Mouse (Mus musculus): Measurements from ENCODE around the gene Tbc1d13. TPM values are rescaled to one million over a fixed set of nuclear protein-coding genes. Genes with fewer than 3 reads are reported as not detected.
A peak's percentile ranks its signal among the peaks of the same experiment; 100 is the strongest.

Gene Tbc1d13
- polyA plus RNA-seq, 1 experiment from 2014 or later = 13.3 TPM

GRCm38 (mm10) chr2:30164340-30164932 lies 30.9 kb downstream of the Tbc1d13 start:
- DNase-seq (ENCODE audit: low spot score, missing footprints) (no peak), ATAC-seq (ENCODE audit: low FRiP score) (no peak)
- Histone ChIP-seq H3K36me3 (ENCODE audit: control insufficient read depth, insufficient read depth, low read length) (no peaks in the 10 kb centered on the region), H3K9ac (ENCODE audit: low read length) (no peak overlapping the region), H3K4me1 (ENCODE audit: control insufficient read depth, insufficient read depth, low read length) (no peaks in the 10 kb centered on the region), H3K9me3 (ENCODE audit: control insufficient read depth, low read length) (peaks cover 6% of the 10 kb centered on the region; the same call in 1 of the 2 replicates), H3K27ac (ENCODE audit: low read depth, low read length) (no peak overlapping the region), H3K27me3 (ENCODE audit: control insufficient read depth, insufficient read depth, low read length) (no peaks in the 10 kb centered on the region), H3K4me2 (no peak overlapping the region), H3K4me3 (ENCODE audit: low read depth, low read length) (no peak overlapping the region)
- 67% methylated on average over 9 of the region's 9 CpGs for WGBS

- WGBS = 59% methylated on average over 4 of the region's 4 CpGs
- Histone ChIP-seq H3K4me3 (ENCODE audit: low read depth, low read length) (no peak overlapping the region), H3K4me2 (no peak overlapping the region), H3K27ac (ENCODE audit: low read depth, low read length) (no peak overlapping the region), H3K4me1 (ENCODE audit: control insufficient read depth, insufficient read depth, low read length) (no peaks in the 10 kb centered on the region), H3K9ac (ENCODE audit: low read length) (no peak overlapping the region), H3K36me3 (ENCODE audit: control insufficient read depth, insufficient read depth, low read length) (no peaks in the 10 kb centered on the region), H3K9me3 (ENCODE audit: control insufficient read depth, low read length) (peaks cover 6% of the 10 kb centered on the region; the same call in 1 of the 2 replicates), H3K27me3 (ENCODE audit: control insufficient read depth, insufficient read depth, low read length) (no peaks in the 10 kb centered on the region)
- ATAC-seq (ENCODE audit: low FRiP score) (no peak), DNase-seq (ENCODE audit: low spot score, missing footprints) (peak; percentile 90)
Measured at GRCm38 (mm10) chr2:30166677-30167076, 33.1 kb downstream of the Tbc1d13 start.

GRCm38 (mm10) chr2:30171371-30171996 lies 37.9 kb downstream of the Tbc1d13 start, which contains the start of gene Endog:
Gene Endog (plus strand): TSS chr2:30171493.
- Histone ChIP-seq H3K9me3 (ENCODE audit: control insufficient read depth, low read length) (peaks cover 6% of the 10 kb centered on the region; the same call in 1 of the 2 replicates), H3K27me3 (ENCODE audit: control insufficient read depth, insufficient read depth, low read length) (no peaks in the 10 kb centered on the region), H3K9ac (ENCODE audit: low read length) (peak within 1 kb of the TSS; percentile 69), H3K36me3 (ENCODE audit: control insufficient read depth, insufficient read depth, low read length) (peaks cover 20% of the 10 kb centered on the region), H3K4me2 (peak within 1 kb of the TSS; percentile 91), H3K4me3 (ENCODE audit: low read depth, low read length) (peak within 1 kb of the TSS; percentile 68), H3K27ac (ENCODE audit: low read depth, low read length) (peak within 1 kb of the TSS; percentile 79), H3K4me1 (ENCODE audit: control insufficient read depth, insufficient read depth, low read length) (peaks cover 5% of the 10 kb centered on the region)
- ATAC-seq (ENCODE audit: low FRiP score) = peak; percentile 96
- peak; percentile 96 for DNase-seq (ENCODE audit: low spot score, missing footprints)
- under 1% methylated on average over 75 of the region's 75 CpGs for WGBS

- DNase-seq (ENCODE audit: low spot score, missing footprints) = peak; percentile 89
- ATAC-seq (ENCODE audit: low FRiP score) = no peak; the same call in none of the 2 replicates
- H3K36me3 ChIP-seq (ENCODE audit: control insufficient read depth, insufficient read depth, low read length) = peaks cover 22% of the 10 kb centered on the region
- peak overlapping the region; percentile 68 for H3K4me3 ChIP-seq (ENCODE audit: low read depth, low read length)
- H3K9me3 ChIP-seq (ENCODE audit: control insufficient read depth, low read length) = peaks cover 2% of the 10 kb centered on the region; the same call in 1 of the 2 replicates
- peaks cover 5% of the 10 kb centered on the region for H3K4me1 ChIP-seq (ENCODE audit: control insufficient read depth, insufficient read depth, low read length)
- peak overlapping the region; percentile 79 for H3K27ac ChIP-seq (ENCODE audit: low read depth, low read length)
- H3K4me2 ChIP-seq = peak overlapping the region; percentile 91
- no peaks in the 10 kb centered on the region for H3K27me3 ChIP-seq (ENCODE audit: control insufficient read depth, insufficient read depth, low read length)
- WGBS = 3% methylated on average over 19 of the region's 19 CpGs
- H3K9ac ChIP-seq (ENCODE audit: low read length) = peak overlapping the region; percentile 69
Measured at GRCm38 (mm10) chr2:30171997-30172382, 38.4 kb downstream of the Tbc1d13 start.

- no peaks in the 10 kb centered on the region for H3K27me3 ChIP-seq (ENCODE audit: control insufficient read depth, insufficient read depth, low read length)
- H3K9ac ChIP-seq (ENCODE audit: low read length) = no peak overlapping the region
- no peak for ATAC-seq (ENCODE audit: low FRiP score)
- DNase-seq (ENCODE audit: low spot score, missing footprints) = no peak
- peaks cover 22% of the 10 kb centered on the region for H3K36me3 ChIP-seq (ENCODE audit: control insufficient read depth, insufficient read depth, low read length)
- H3K27ac ChIP-seq (ENCODE audit: low read depth, low read length) = no peak overlapping the region
- H3K4me1 ChIP-seq (ENCODE audit: control insufficient read depth, insufficient read depth, low read length) = peaks cover 11% of the 10 kb centered on the region
- 96% methylated on average over 20 of the region's 20 CpGs for WGBS
- no peak overlapping the region for H3K4me2 ChIP-seq
- no peaks in the 10 kb centered on the region for H3K9me3 ChIP-seq (ENCODE audit: control insufficient read depth, low read length)
- H3K4me3 ChIP-seq (ENCODE audit: low read depth, low read length) = no peak overlapping the region
Measured at GRCm38 (mm10) chr2:30173541-30174240, 40.1 kb downstream of the Tbc1d13 start.

GRCm38 (mm10) chr2:30175897-30176296 lies 42.4 kb downstream of the Tbc1d13 start:
- 85% methylated on average over 8 of the region's 8 CpGs for WGBS
- Histone ChIP-seq H3K9me3 (ENCODE audit: control insufficient read depth, low read length) (no peaks in the 10 kb centered on the region), H3K4me3 (ENCODE audit: low read depth, low read length) (no peak overlapping the region), H3K27ac (ENCODE audit: low read depth, low read length) (no peak overlapping the region), H3K4me1 (ENCODE audit: control insufficient read depth, insufficient read depth, low read length) (peaks cover 11% of the 10 kb centered on the region), H3K9ac (ENCODE audit: low read length) (no peak overlapping the region), H3K4me2 (no peak overlapping the region), H3K36me3 (ENCODE audit: control insufficient read depth, insufficient read depth, low read length) (peaks cover 22% of the 10 kb centered on the region), H3K27me3 (ENCODE audit: control insufficient read depth, insufficient read depth, low read length) (no peaks in the 10 kb centered on the region)
- DNase-seq (ENCODE audit: low spot score, missing footprints) (no peak), ATAC-seq (ENCODE audit: low FRiP score) (no peak)

- H3K27ac ChIP-seq (ENCODE audit: low read depth, low read length) = no peak overlapping the region
- H3K27me3 ChIP-seq (ENCODE audit: control insufficient read depth, insufficient read depth, low read length) = no peaks in the 10 kb centered on the region
- H3K36me3 ChIP-seq (ENCODE audit: control insufficient read depth, insufficient read depth, low read length) = peaks cover 22% of the 10 kb centered on the region
- no peak overlapping the region for H3K4me3 ChIP-seq (ENCODE audit: low read depth, low read length)
- WGBS = 100% methylated on average over 2 of the region's 2 CpGs
- DNase-seq (ENCODE audit: low spot score, missing footprints) (no peak), ATAC-seq (ENCODE audit: low FRiP score) (no peak)
- no peak overlapping the region for H3K9ac ChIP-seq (ENCODE audit: low read length)
- H3K4me1 ChIP-seq (ENCODE audit: control insufficient read depth, insufficient read depth, low read length) = peaks cover 11% of the 10 kb centered on the region
- no peaks in the 10 kb centered on the region for H3K9me3 ChIP-seq (ENCODE audit: control insufficient read depth, low read length)
- no peak overlapping the region for H3K4me2 ChIP-seq
Measured at GRCm38 (mm10) chr2:30176561-30176960, 43.0 kb downstream of the Tbc1d13 start.

- peaks cover 6% of the 10 kb centered on the region; the same call in 1 of the 2 replicates for H3K4me1 ChIP-seq (ENCODE audit: control insufficient read depth, insufficient read depth, low read length)
- peak within 1 kb of the TSS; percentile 75 for H3K9ac ChIP-seq (ENCODE audit: low read length)
- ATAC-seq (ENCODE audit: low FRiP score) = peak; percentile 99
- H3K27ac ChIP-seq (ENCODE audit: low read depth, low read length) = no peak within 1 kb of the TSS
- H3K4me2 ChIP-seq = peak within 1 kb of the TSS; percentile 83
- H3K27me3 ChIP-seq (ENCODE audit: control insufficient read depth, insufficient read depth, low read length) = no peaks in the 10 kb centered on the region
- H3K4me3 ChIP-seq (ENCODE audit: low read depth, low read length) = peak within 1 kb of the TSS; percentile 59
- H3K36me3 ChIP-seq (ENCODE audit: control insufficient read depth, insufficient read depth, low read length) = peaks cover 22% of the 10 kb centered on the region
- 4% methylated on average over 54 of the region's 54 CpGs for WGBS
- DNase-seq (ENCODE audit: low spot score, missing footprints) = peak; percentile 99
- H3K9me3 ChIP-seq (ENCODE audit: control insufficient read depth, low read length) = no peaks in the 10 kb centered on the region
Measured at GRCm38 (mm10) chr2:30177700-30178675, 44.4 kb downstream of the Tbc1d13 start, which contains the start of gene Spout1. Gene Spout1 (minus strand): TSS chr2:30178459.
